Mouse (Mus musculus): ENCODE results near the gene Rmnd1. TPM values are rescaled to one million over a fixed set of nuclear protein-coding genes. Genes with fewer than 3 reads are reported as not detected.

Gene Rmnd1
- polyA plus RNA-seq, 1 experiment from 2014 or later, result 52.1 TPM

- H3K4me1 ChIP-seq (ENCODE audit: control insufficient read depth, insufficient read depth, low read length), result no peaks in the 10 kb centered on the region
- no peak overlapping the region for H3K9ac ChIP-seq (replicated peaks; ENCODE audit: low read depth, low read length)
- H3K27ac ChIP-seq (ENCODE audit: low read depth, low read length), result no peak overlapping the region
- H3K9me3 ChIP-seq (ENCODE audit: control insufficient read depth, low read length), result no peaks in the 10 kb centered on the region
- ATAC-seq (ENCODE audit: low read depth), result no peak
- WGBS, result 96% methylated on average over 7 of the region's 7 CpGs
- H3K4me2 ChIP-seq (ENCODE audit: low read depth, low read length), result no peak overlapping the region
- 0 out of 2 replicates have a peak, but pooled peaks cover 3% of the 10 kb centered on the region for H3K36me3 ChIP-seq (ENCODE audit: control insufficient read depth, insufficient read depth, low read length)
- no peak overlapping the region for H3K4me3 ChIP-seq (ENCODE audit: low read depth, low read length)
- H3K27me3 ChIP-seq (ENCODE audit: control insufficient read depth, insufficient read depth, low read length), result no peaks in the 10 kb centered on the region
Measured at GRCm38 (mm10) chr10:4374239-4374638, 57.9 kb downstream of the Rmnd1 start.

- H3K27ac ChIP-seq (ENCODE audit: low read depth, low read length), result no peak overlapping the region
- H3K4me1 ChIP-seq (ENCODE audit: control insufficient read depth, insufficient read depth, low read length), result no peaks in the 10 kb centered on the region
- ATAC-seq (ENCODE audit: low read depth), result no peak
- H3K27me3 ChIP-seq (ENCODE audit: control insufficient read depth, insufficient read depth, low read length), result no peaks in the 10 kb centered on the region
- no peak overlapping the region for H3K9ac ChIP-seq (replicated peaks; ENCODE audit: low read depth, low read length)
- H3K4me3 ChIP-seq (ENCODE audit: low read depth, low read length), result no peak overlapping the region
- H3K36me3 ChIP-seq (ENCODE audit: control insufficient read depth, insufficient read depth, low read length), result peaks cover 9% of the 10 kb centered on the region; the same call in 1 of the 2 replicates
- no peak overlapping the region for H3K4me2 ChIP-seq (ENCODE audit: low read depth, low read length)
- WGBS, result 88% methylated on average over 4 of the region's 4 CpGs
- H3K9me3 ChIP-seq (ENCODE audit: control insufficient read depth, low read length), result no peaks in the 10 kb centered on the region
Measured at GRCm38 (mm10) chr10:4373558-4373957, 58.6 kb downstream of the Rmnd1 start.

DNA sequence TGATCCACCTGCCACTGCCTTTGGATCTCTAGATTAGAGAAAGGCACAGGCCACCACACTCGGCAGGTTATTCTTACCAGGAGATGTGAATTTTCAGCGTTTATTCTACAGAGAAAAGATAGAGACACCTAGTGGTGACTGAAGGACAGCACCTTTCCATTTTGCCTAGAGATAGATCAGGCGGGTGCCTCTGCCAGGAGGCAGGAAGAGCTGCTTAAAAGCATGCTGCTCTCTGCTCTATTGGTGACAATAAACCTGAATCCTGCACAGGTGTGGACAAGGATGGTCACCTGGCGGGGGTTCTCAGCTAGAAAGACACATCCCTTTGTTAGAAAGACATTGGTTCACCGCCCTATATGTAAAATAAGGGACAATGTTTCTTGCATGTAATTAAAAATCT is 60.2 kb downstream of the Rmnd1 start:
- Histone ChIP-seq H3K4me2 (ENCODE audit: low read depth, low read length) (no peak overlapping the region), H3K9ac (replicated peaks; ENCODE audit: low read depth, low read length) (no peak overlapping the region), H3K27me3 (ENCODE audit: control insufficient read depth, insufficient read depth, low read length) (no peaks in the 10 kb centered on the region), H3K27ac (ENCODE audit: low read depth, low read length) (no peak overlapping the region), H3K9me3 (ENCODE audit: control insufficient read depth, low read length) (no peaks in the 10 kb centered on the region), H3K4me3 (ENCODE audit: low read depth, low read length) (no peak overlapping the region), H3K36me3 (ENCODE audit: control insufficient read depth, insufficient read depth, low read length) (peaks cover 13% of the 10 kb centered on the region; the same call in 1 of the 2 replicates), H3K4me1 (ENCODE audit: control insufficient read depth, insufficient read depth, low read length) (no peaks in the 10 kb centered on the region)
- peak; percentile 75 for ATAC-seq (ENCODE audit: low read depth)
- 55% methylated on average over 5 of the region's 5 CpGs for WGBS

DNA sequence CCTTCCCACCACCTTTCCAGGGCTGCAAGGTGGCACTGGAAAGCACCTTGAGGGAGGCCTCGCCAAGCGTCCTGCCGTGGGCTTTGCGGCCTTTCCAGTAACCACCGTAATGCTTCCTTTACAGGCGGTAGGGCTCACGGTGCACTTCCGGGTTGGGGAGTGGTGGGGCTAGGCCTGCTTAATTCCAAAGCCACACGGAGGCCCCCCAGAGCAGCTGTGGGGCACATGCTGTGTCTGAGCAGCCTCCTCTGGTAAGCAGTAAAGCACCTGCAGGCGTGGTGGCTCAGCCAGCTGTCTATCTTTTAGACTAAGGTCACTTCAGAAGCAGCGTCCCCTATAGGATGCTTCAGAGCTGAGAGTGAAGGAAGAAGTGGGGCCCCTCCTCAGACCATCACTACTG is 62.1 kb downstream of the Rmnd1 start:
- WGBS, result 94% methylated on average over 11 of the region's 11 CpGs
- Histone ChIP-seq H3K4me3 (ENCODE audit: low read depth, low read length) (no peak overlapping the region), H3K27ac (ENCODE audit: low read depth, low read length) (no peak overlapping the region), H3K36me3 (ENCODE audit: control insufficient read depth, insufficient read depth, low read length) (peaks cover 13% of the 10 kb centered on the region; the same call in 1 of the 2 replicates), H3K4me2 (ENCODE audit: low read depth, low read length) (no peak overlapping the region), H3K27me3 (ENCODE audit: control insufficient read depth, insufficient read depth, low read length) (no peaks in the 10 kb centered on the region), H3K9ac (replicated peaks; ENCODE audit: low read depth, low read length) (no peak overlapping the region), H3K9me3 (ENCODE audit: control insufficient read depth, low read length) (no peaks in the 10 kb centered on the region), H3K4me1 (ENCODE audit: control insufficient read depth, insufficient read depth, low read length) (no peaks in the 10 kb centered on the region)
- ATAC-seq (ENCODE audit: low read depth), result no peak

DNA sequence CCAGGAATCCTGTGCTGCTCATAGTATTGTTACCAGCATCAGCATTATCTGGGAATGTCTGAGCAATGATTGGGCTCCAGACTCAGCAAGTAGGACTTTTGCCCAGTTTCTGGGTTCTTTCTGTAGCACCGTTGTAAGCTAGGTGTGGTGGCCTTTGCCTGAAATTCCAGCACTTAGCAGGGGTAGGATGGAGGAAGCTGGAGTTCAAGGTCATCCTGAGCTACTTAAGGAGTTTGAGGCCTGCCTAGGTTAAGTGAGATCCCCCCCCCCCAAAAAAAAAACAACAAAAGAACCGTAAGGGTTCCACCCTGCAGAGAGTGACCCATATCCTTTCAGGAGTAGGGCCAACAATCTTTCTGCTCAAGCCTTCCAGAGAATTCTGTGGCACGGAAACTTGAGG is 67.6 kb downstream of the Rmnd1 start:
- H3K9ac ChIP-seq (replicated peaks; ENCODE audit: low read depth, low read length), result no peak overlapping the region
- no peak for ATAC-seq (ENCODE audit: low read depth)
- no peak overlapping the region for H3K4me2 ChIP-seq (ENCODE audit: low read depth, low read length)
- H3K4me1 ChIP-seq (ENCODE audit: control insufficient read depth, insufficient read depth, low read length), result no peaks in the 10 kb centered on the region
- no peak overlapping the region for H3K4me3 ChIP-seq (ENCODE audit: low read depth, low read length)
- H3K27ac ChIP-seq (ENCODE audit: low read depth, low read length), result no peak overlapping the region
- H3K9me3 ChIP-seq (ENCODE audit: control insufficient read depth, low read length), result no peaks in the 10 kb centered on the region
- peaks cover 10% of the 10 kb centered on the region; the same call in 1 of the 2 replicates for H3K36me3 ChIP-seq (ENCODE audit: control insufficient read depth, insufficient read depth, low read length)
- no peaks in the 10 kb centered on the region for H3K27me3 ChIP-seq (ENCODE audit: control insufficient read depth, insufficient read depth, low read length)
- 89% methylated on average over 3 of the region's 3 CpGs for WGBS

DNA sequence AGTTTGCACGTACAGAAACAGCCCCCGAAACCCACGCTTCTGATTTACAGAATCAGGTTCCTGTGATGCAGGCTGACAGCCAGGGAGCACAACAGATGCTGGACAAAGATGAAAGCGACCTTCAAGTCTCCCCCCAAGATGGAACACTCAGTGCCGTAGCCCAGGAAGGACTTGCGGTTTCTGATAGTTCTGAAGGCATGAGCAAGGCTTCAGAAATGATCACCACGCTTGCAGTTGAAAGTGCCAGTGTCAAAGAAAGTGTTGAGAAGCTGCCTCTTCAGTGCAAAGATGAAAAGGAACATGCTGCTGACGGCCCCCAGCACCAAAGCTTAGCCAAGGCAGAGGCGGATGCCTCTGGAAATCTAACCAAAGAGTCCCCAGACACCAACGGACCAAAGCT is 74.8 kb downstream of the Rmnd1 start:
- Histone ChIP-seq H3K9ac (replicated peaks; ENCODE audit: low read depth, low read length) (no peak overlapping the region), H3K4me3 (ENCODE audit: low read depth, low read length) (no peak overlapping the region), H3K36me3 (ENCODE audit: control insufficient read depth, insufficient read depth, low read length) (peaks cover 10% of the 10 kb centered on the region; the same call in 1 of the 2 replicates), H3K27me3 (ENCODE audit: control insufficient read depth, insufficient read depth, low read length) (no peaks in the 10 kb centered on the region), H3K4me1 (ENCODE audit: control insufficient read depth, insufficient read depth, low read length) (no peaks in the 10 kb centered on the region), H3K27ac (ENCODE audit: low read depth, low read length) (no peak overlapping the region), H3K9me3 (ENCODE audit: control insufficient read depth, low read length) (no peaks in the 10 kb centered on the region), H3K4me2 (ENCODE audit: low read depth, low read length) (no peak overlapping the region)
- 92% methylated on average over 10 of the region's 10 CpGs for WGBS
- ATAC-seq (ENCODE audit: low read depth), result no peak

DNA sequence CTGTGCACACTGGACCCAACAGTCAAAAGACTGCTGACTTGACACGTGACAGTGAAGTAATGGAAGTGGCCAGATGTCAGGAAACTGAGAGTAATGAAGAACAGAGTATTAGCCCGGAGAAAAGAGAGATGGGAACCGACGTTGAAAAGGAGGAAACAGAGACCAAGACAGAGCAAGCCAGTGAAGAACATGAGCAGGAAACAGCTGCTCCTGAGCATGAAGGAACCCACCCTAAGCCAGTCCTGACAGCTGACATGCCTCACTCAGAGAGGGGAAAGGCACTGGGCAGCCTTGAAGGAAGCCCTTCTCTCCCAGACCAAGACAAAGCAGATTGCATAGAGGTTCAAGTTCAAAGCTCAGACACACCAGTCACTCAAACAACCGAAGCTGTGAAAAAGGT is 75.5 kb downstream of the Rmnd1 start:
- no peaks in the 10 kb centered on the region for H3K9me3 ChIP-seq (ENCODE audit: control insufficient read depth, low read length)
- ATAC-seq (ENCODE audit: low read depth), result no peak
- no peak overlapping the region for H3K27ac ChIP-seq (ENCODE audit: low read depth, low read length)
- no peaks in the 10 kb centered on the region for H3K4me1 ChIP-seq (ENCODE audit: control insufficient read depth, insufficient read depth, low read length)
- no peak overlapping the region for H3K4me3 ChIP-seq (ENCODE audit: low read depth, low read length)
- H3K4me2 ChIP-seq (ENCODE audit: low read depth, low read length), result no peak overlapping the region
- no peaks in the 10 kb centered on the region for H3K27me3 ChIP-seq (ENCODE audit: control insufficient read depth, insufficient read depth, low read length)
- H3K9ac ChIP-seq (replicated peaks; ENCODE audit: low read depth, low read length), result no peak overlapping the region
- H3K36me3 ChIP-seq (ENCODE audit: control insufficient read depth, insufficient read depth, low read length), result peaks cover 10% of the 10 kb centered on the region; the same call in 1 of the 2 replicates
- whole genome bisulfite sequencing, result 82% methylated on average over 5 of the region's 5 CpGs

GRCm38 (mm10) chr10:4355882-4356451 is 76.2 kb downstream of the Rmnd1 start:
- Histone ChIP-seq H3K9me3 (ENCODE audit: control insufficient read depth, low read length) (no peaks in the 10 kb centered on the region), H3K4me1 (ENCODE audit: control insufficient read depth, insufficient read depth, low read length) (no peaks in the 10 kb centered on the region), H3K4me3 (ENCODE audit: low read depth, low read length) (no peak overlapping the region), H3K36me3 (ENCODE audit: control insufficient read depth, insufficient read depth, low read length) (peaks cover 10% of the 10 kb centered on the region; the same call in 1 of the 2 replicates), H3K9ac (replicated peaks; ENCODE audit: low read depth, low read length) (no peak overlapping the region), H3K27ac (ENCODE audit: low read depth, low read length) (no peak overlapping the region), H3K4me2 (ENCODE audit: low read depth, low read length) (no peak overlapping the region), H3K27me3 (ENCODE audit: control insufficient read depth, insufficient read depth, low read length) (no peaks in the 10 kb centered on the region)
- ATAC-seq (ENCODE audit: low read depth), result no peak
- 90% methylated on average over 19 of the region's 19 CpGs for WGBS

DNA sequence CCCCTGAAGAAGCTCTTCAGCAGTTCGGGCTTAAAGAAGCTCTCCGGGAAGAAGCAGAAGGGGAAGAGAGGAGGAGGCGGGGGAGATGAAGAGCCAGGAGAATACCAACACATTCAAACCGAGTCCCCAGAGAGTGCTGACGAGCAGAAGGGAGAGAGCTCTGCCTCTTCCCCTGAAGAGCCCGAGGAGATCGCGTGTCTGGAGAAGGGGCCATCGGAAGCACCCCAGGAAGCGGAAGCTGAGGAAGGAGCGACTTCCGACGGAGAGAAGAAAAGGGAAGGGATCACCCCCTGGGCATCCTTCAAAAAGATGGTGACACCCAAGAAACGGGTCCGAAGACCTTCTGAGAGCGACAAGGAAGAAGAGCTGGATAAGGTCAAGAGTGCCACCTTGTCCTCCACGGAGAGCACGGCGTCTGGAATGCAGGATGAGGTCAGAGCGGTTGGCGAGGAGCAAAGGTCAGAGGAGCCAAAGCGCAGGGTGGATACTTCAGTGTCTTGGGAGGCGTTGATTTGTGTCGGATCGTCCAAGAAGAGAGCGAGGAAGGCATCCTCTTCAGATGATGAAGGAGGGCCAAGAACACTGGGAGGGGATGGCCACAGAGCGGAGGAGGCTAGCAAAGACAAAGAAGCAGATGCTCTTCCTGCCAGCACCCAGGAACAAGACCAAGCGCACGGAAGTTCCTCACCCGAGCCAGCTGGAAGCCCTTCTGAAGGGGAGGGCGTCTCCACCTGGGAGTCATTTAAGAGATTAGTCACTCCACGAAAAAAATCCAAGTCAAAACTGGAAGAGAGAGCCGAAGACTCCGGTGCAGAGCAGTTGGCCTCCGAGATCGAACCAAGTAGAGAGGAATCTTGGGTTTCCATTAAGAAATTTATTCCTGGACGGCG is 77.6 kb downstream of the Rmnd1 start:
- WGBS, result 93% methylated on average over 38 of the region's 38 CpGs
- peaks cover 10% of the 10 kb centered on the region; the same call in 1 of the 2 replicates for H3K36me3 ChIP-seq (ENCODE audit: control insufficient read depth, insufficient read depth, low read length)
- H3K27me3 ChIP-seq (ENCODE audit: control insufficient read depth, insufficient read depth, low read length), result no peaks in the 10 kb centered on the region
- ATAC-seq (ENCODE audit: low read depth), result no peak
- H3K9me3 ChIP-seq (ENCODE audit: control insufficient read depth, low read length), result no peaks in the 10 kb centered on the region
- no peak overlapping the region for H3K9ac ChIP-seq (replicated peaks; ENCODE audit: low read depth, low read length)
- H3K4me3 ChIP-seq (ENCODE audit: low read depth, low read length), result no peak overlapping the region
- H3K27ac ChIP-seq (ENCODE audit: low read depth, low read length), result no peak overlapping the region
- no peaks in the 10 kb centered on the region for H3K4me1 ChIP-seq (ENCODE audit: control insufficient read depth, insufficient read depth, low read length)
- no peak overlapping the region for H3K4me2 ChIP-seq (ENCODE audit: low read depth, low read length)
